Mouse (Mus musculus) embryonic fibroblast, embryonic 13.5 days (primary cell): ENCODE results near the gene Unc13d.

ENCODE experiments used
- CTCF ChIP-seq: IDR thresholded peaks from 2 replicates; pipeline ENCODE4 v1.5.1; 2011; ENCODE audit warnings: mild to moderate bottlenecking, control low read depth, low read length, moderate library complexity, borderline replicate concordance; ENCODE audit not compliant: insufficient read depth
- POLR2A ChIP-seq: IDR thresholded peaks from 2 replicates; pipeline ENCODE4 v1.6.1; 2011; ENCODE audit warnings: low read depth, mild to moderate bottlenecking, control low read depth, low read length, moderate library complexity

DNA sequence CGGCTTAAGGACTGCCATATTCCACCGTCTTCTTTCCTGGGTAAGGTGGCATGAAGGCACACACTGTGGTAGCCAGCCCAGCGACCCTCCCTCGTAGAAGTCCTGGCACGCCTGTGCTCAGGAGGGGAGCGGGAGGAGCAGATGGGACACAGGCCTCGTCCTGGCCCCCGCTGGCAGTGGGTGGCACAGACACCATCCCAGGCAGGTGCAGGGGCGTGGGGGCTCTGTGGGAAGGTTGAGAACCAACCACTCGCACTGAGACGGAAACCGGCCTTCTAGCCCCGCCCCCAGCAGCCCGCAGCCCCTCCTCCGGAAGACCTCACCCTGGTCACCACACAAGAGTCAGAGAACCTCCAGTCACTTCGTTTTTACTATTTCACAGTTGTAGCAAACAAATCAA, 460 bp upstream of the Unc13d start:
- TF ChIP-seq POLR2A (no peak), CTCF (no peak)
